Comparison of ENCODE assay signal across 19 mouse cellular contexts in the genomic region with DNA sequence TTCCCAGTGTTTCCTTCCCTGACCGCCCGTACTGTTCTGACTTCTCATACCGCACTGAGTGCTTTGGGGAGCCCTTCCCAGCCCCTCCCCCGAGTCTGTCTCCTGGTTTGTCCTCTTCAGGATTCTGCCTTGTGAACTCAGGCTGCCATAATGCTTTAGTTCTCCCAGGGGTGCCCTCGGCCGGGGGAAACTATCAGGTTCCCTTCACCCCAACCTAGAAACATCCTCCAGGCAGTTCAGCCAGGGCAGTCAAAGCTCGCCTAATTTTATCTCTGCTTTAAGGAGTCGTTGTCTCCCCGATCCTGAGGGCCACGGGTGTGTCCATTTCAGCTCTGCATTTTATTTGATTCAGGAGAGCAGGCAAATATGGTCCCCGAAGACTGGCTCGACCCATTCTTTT.
"Had no signal": no experiment of that assay in that cellular context is flagged by ENCODE, and none has a peak within 500 bp of the region (broad histone marks: within the 10 kb centered on the region; RNA-seq: fewer than 3 reads in every experiment).

No protein-coding gene starts in this region.

- H3K4me1 ChIP-seq: midbrain, embryonic 10.5 days; midbrain, embryonic 12.5 days; neural tube, embryonic 12.5 days had no signal

- DNase-seq: lung, adult 18-20 months; lung, embryonic 14.5 days; lung, postnatal 10 days; lung, postnatal 4 days; midbrain, embryonic 14.5 days; retina, postnatal 1 day; right cerebral cortex, adult 18-20 months; right cerebral cortex, postnatal 25 days; right cerebral cortex, postnatal 4 days; spleen, adult 18-20 months; thymus, adult 18-20 months; thymus, postnatal 14 days; thymus, postnatal 36 days had no signal

- H3K4me3 ChIP-seq: midbrain, embryonic 10.5 days; midbrain, embryonic 12.5 days; myocyte; neural tube, embryonic 12.5 days; neural tube, embryonic 15.5 days had no signal

- ATAC-seq: midbrain, embryonic 16.5 days had no signal

- H3K9me3 ChIP-seq: midbrain, embryonic 10.5 days; midbrain, embryonic 12.5 days; neural tube, embryonic 12.5 days; neural tube, embryonic 15.5 days had no signal

- H3K27me3 ChIP-seq: midbrain, embryonic 12.5 days; neural tube, embryonic 12.5 days; neural tube, embryonic 15.5 days had no signal

- H3K27ac ChIP-seq: midbrain, embryonic 10.5 days; midbrain, embryonic 12.5 days; neural tube, embryonic 12.5 days; neural tube, embryonic 15.5 days had no signal

- H3K4me2 ChIP-seq: lung, embryonic 14.5 days; midbrain, embryonic 12.5 days; neural tube, embryonic 12.5 days; neural tube, embryonic 15.5 days had no signal

- H3K9ac ChIP-seq: lung, embryonic 14.5 days; midbrain, embryonic 12.5 days; neural tube, embryonic 12.5 days; neural tube, embryonic 15.5 days had no signal
